Mouse (Mus musculus) heart, adult 2 months (tissue): ENCODE results near the gene Aldh3b3. TPM values are rescaled to one million over a fixed set of nuclear protein-coding genes. Genes with fewer than 3 reads are reported as not detected.
"Not testable (repeated sequence)": the region's sequence is repeated elsewhere in the genome, so short reads cannot be mapped to it uniquely, and the experiment has no call there.

Experiments used
- DNase-seq, 2 experiments: peaks; one replicate each; pipeline ENCODE4 v3.0.0; 2021
- H3K27ac ChIP-seq: fragments of 200-600 bp; 2 replicates; pipeline ENCODE4 v1.8.1; 2022
- H3K27me3 ChIP-seq: fragments of 200-500 bp; 2 replicates; pipeline ENCODE4 v1.6.1; 2012; ENCODE audit warnings: mild to moderate bottlenecking, low read length, inconsistent platforms, mixed read lengths; ENCODE audit not compliant: control insufficient read depth, insufficient read depth
- H3K36me3 ChIP-seq: fragments of 200-500 bp; 2 replicates; pipeline ENCODE4 v1.6.1; 2012; ENCODE audit warnings: low read length, inconsistent platforms; ENCODE audit not compliant: control insufficient read depth, insufficient read depth
- H3K4me1 ChIP-seq: fragments of 200-500 bp; 2 replicates; pipeline ENCODE4 v1.6.1; 2011; ENCODE audit warnings: low read length; ENCODE audit not compliant: control insufficient read depth, insufficient read depth
- H3K4me3 ChIP-seq: fragments of 200-600 bp; 2 replicates; pipeline ENCODE4 v1.8.1; 2022
- H3K79me2 ChIP-seq: fragments of 200-500 bp; replicated peaks from 2 replicates; pipeline ENCODE4 v1.6.1; 2012; ENCODE audit warnings: mild to moderate bottlenecking, inconsistent platforms, low read length, moderate library complexity, mixed read lengths; ENCODE audit not compliant: control insufficient read depth, insufficient read depth
- H3K9ac ChIP-seq: fragments of 200-500 bp; 2 replicates; pipeline ENCODE4 v1.6.1; 2012; ENCODE audit warnings: low read depth, mild to moderate bottlenecking, control low read depth, inconsistent platforms, low read length, mixed read lengths
- CTCF ChIP-seq: fragments of 200-600 bp; IDR thresholded peaks from 2 replicates; pipeline ENCODE4 v1.8.1; 2022; ENCODE audit warnings: antibody characterized with exemption, mild to moderate bottlenecking, moderate library complexity
- EP300 ChIP-seq: fragments of 200-500 bp; IDR thresholded peaks from 2 replicates; pipeline ENCODE4 v1.6.1; 2011; ENCODE audit warnings: low read depth, low read length, control low read depth; ENCODE audit not compliant: insufficient read depth
- POLR2A ChIP-seq: fragments of 200-500 bp; IDR thresholded peaks from 2 replicates; pipeline ENCODE4 v1.6.1; 2011; ENCODE audit warnings: mild to moderate bottlenecking, low read depth, low read length, control low read depth; ENCODE audit not compliant: insufficient read depth
- WGBS: fragments of 180-500 bp; shearing (Covaris S2); methylation state at CpG from one replicate; pipeline ENCODE4 v1.1.7; 2018; 5-methylcytosine and 5-hydroxymethylcytosine counted together
- intact Hi-C: fragments of 180-260 bp; cut with DNase I; formaldehyde crosslinking; loops from one replicate; pipeline ENCODE4 v1.15.1; 2025
- polyA plus RNA-seq: library from polyadenylated mRNA; depleted of rRNA; stranded (reverse); fragments of >200 nt; gene quantifications from 2 replicates; pipeline ENCODE4 v1.2.3, GENCODE M21; 2012
- total RNA-seq, 2 experiments: library from RNA; stranded (reverse); gene quantifications; 2 replicates each; pipeline ENCODE4 v1.2.3; 2021

The Aldh3b3 gene
- total and polyA plus RNA-seq, 3 experiments, result 0.39 to 2.8 (median 0.61) TPM

DNA sequence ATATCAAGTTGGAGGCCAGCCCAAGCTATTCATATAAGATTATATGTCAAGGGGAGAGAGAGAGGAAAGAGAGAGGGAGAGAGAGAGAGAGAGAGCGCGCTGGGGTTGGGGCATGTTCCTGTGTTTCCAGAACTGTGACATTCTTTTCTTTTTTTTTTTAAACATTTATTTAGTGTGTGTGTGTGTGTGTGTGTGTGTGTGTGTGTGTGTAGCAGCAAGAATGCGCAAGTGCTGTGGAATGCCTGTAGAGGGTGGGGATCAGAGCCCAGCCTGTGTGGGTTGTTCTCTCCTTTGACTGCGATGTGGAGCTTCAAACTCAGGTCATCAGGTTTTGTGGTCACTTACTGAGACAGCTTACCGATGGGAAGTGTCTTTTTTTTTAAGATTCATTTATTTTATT, 1.8 kb downstream of the Aldh3b3 start:
- intact Hi-C loops, result no loop called here
- H3K9ac ChIP-seq, result no peak overlapping the region
- H3K27ac ChIP-seq, result no peak overlapping the region
- no peak overlapping the region for H3K4me3 ChIP-seq
- 78% methylated on average over 5 of the region's 5 CpGs for WGBS
- H3K79me2 ChIP-seq, result no peaks in the 10 kb centered on the region
- no peak for DNase-seq
- no peaks in the 10 kb centered on the region for H3K27me3 ChIP-seq
- H3K4me1 ChIP-seq, result no peaks in the 10 kb centered on the region
- H3K36me3 ChIP-seq, result no peaks in the 10 kb centered on the region
- TF ChIP-seq POLR2A (no peak), CTCF (no peak), EP300 (no peak)

DNA sequence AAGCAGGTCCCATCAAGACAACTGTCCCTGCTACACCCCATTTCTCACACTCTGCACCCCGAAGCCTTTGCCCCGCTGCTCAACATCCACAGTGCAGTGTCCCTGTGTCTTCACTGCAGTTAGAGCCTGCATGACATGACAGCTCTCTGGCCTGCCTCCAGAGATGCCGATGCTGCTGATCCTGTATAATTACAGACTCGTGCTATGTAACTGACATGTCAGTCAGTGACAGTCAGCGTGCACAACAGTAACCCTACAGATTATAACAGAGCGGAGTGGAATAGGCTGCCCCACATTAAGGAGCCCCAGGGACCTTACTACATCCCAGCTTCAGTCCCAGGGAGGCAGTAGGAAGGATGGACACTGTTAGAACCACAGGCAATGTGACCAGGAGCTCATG, 3.4 kb downstream of the Aldh3b3 start:
- H3K9ac ChIP-seq, H3K36me3 ChIP-seq, DNase-seq, H3K79me2 ChIP-seq, intact Hi-C loops, H3K27me3 ChIP-seq, H3K27ac ChIP-seq, H3K4me1 ChIP-seq, H3K4me3 ChIP-seq: not testable (repeated sequence)
- WGBS, result 72% methylated on average over 6 of the region's 6 CpGs

- Histone ChIP-seq H3K27me3 (no peaks in the 10 kb centered on the region), H3K9ac (no peak overlapping the region), H3K27ac (no peak overlapping the region), H3K79me2 (no peaks in the 10 kb centered on the region), H3K4me3 (no peak overlapping the region), H3K4me1 (no peaks in the 10 kb centered on the region), H3K36me3 (no peaks in the 10 kb centered on the region)
- DNase-seq, result no peak
- intact Hi-C loops, result no loop called here
- 19% methylated on average over 2 of the region's 2 CpGs for WGBS
- no peak for TF ChIP-seq EP300
- peak; percentile 41 for TF ChIP-seq CTCF
These were observed 4.0 kb downstream of the Aldh3b3 start for GRCm38 (mm10) chr19:3962469-3962868.

GRCm38 (mm10) chr19:3964030-3964429, 5.6 kb downstream of the Aldh3b3 start:
- Histone ChIP-seq H3K27me3 (no peaks in the 10 kb centered on the region), H3K9ac (no peak overlapping the region), H3K36me3 (no peaks in the 10 kb centered on the region), H3K79me2 (no peaks in the 10 kb centered on the region), H3K4me3 (no peak overlapping the region), H3K27ac (no peak overlapping the region), H3K4me1 (no peaks in the 10 kb centered on the region)
- WGBS, result 61% methylated on average over 4 of the region's 4 CpGs
- no peak for DNase-seq
- TF ChIP-seq EP300 (no peak), POLR2A (no peak), CTCF (no peak)
- intact Hi-C loops, result no loop called here

DNA sequence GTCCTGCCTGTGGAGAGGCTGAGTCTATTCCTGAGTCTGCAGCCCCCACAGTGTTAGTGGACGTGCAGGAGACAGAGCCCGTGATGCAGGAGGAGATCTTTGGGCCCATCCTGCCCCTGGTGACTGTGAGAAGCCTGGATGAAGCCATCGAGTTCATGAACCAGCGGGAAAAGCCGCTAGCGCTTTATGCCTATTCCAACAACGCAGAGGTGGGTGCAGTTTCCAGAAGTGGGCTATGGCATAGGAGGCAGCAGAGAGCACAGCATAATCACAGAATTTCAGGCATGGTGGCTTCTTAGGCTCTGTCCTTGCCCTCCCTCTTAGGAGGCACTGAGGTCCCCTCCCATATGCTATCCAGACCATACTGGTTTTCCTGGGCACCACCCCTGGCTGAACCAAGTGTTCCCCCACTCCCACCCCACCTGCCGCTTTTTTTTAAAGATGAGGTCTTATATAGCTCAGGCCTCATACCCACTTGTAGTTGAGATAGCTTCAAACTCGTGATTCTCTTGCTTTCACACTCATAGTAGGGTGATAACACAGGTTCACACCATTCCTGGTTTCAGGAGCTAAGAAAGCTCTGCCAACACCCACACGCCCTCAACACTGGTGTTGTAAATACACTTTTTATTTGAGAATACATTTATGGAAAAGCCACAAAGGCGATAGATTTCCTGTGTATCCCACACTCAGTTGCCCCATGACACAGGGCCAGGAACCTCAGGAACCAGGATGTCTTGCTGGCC, 8.1 kb downstream of the Aldh3b3 start:
- no peak for DNase-seq
- no peak for TF ChIP-seq EP300
- TF ChIP-seq CTCF, result peak; percentile 11; the same call in 1 of the 2 replicates
- TF ChIP-seq POLR2A, result no peak
- intact Hi-C loops, result no loop called here
- no peak overlapping the region for H3K4me3 ChIP-seq
- H3K79me2 ChIP-seq, result no peaks in the 10 kb centered on the region
- H3K27ac ChIP-seq, result no peak overlapping the region
- no peaks in the 10 kb centered on the region for H3K36me3 ChIP-seq
- H3K27me3 ChIP-seq, result no peaks in the 10 kb centered on the region
- H3K4me1 ChIP-seq, result no peaks in the 10 kb centered on the region
- no peak overlapping the region for H3K9ac ChIP-seq
- 70% methylated on average over 11 of the region's 11 CpGs for WGBS

- intact Hi-C loops, result no loop called here
- DNase-seq, result no peak
- Histone ChIP-seq H3K36me3 (no peaks in the 10 kb centered on the region), H3K79me2 (no peaks in the 10 kb centered on the region), H3K4me3 (no peak overlapping the region), H3K27me3 (no peaks in the 10 kb centered on the region), H3K27ac (no peak overlapping the region), H3K9ac (no peak overlapping the region), H3K4me1 (no peaks in the 10 kb centered on the region)
- WGBS, result 43% methylated on average over 3 of the region's 3 CpGs
- TF ChIP-seq EP300 (no peak), POLR2A (no peak), CTCF (no peak)
These were observed 8.8 kb downstream of the Aldh3b3 start for GRCm38 (mm10) chr19:3967258-3967657.
